Mouse (Mus musculus) adrenal gland (tissue): Measurements from ENCODE around the gene Vmn2r90.
"Not testable (repeated sequence)": the region's sequence is repeated elsewhere in the genome, so short reads cannot be mapped to it uniquely, and the experiment has no call there.

Experiments
- intact Hi-C: fragments of 180-260 bp; cut with DNase I; formaldehyde crosslinking; loops from one replicate; pipeline ENCODE4 v1.15.1; 2025
- long read RNA-seq, 2 experiments: library from polyadenylated mRNA; unstranded; transcript quantifications; one replicate each; pipeline ENCODE4 v2.0.0; 2020; ENCODE audit warnings: borderline replicate concordance in 1 of 2; ENCODE audit not compliant: insufficient replicate concordance in 1 of 2

Gene Vmn2r90
- long read RNA-seq, experiment 1 = 0 reads
- long read RNA-seq, experiment 2 = 0 reads

DNA sequence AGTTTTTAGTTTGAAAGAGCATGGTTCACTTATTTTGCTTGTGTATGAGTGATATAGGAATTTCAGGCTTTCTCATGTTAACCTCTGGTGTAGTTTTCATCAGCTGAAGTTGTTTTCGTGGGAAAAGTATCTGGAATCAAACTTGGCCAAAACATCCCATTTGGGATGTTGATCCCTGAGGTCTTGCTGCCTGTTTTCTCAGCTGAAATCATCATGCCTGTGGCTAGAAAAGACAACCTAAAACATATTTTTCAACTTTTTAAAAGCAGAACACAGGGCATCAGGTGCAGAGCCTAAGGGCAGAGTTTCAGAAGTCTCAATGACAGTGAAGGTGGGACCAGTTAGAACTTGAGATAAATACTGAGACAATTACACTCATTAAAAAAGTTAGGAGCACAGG is at the start of gene Vmn2r90:
Vmn2r90 (plus strand) TSS at position 301 of the 400 bp plus-strand sequence.
- intact Hi-C loops = no loop called here

DNA sequence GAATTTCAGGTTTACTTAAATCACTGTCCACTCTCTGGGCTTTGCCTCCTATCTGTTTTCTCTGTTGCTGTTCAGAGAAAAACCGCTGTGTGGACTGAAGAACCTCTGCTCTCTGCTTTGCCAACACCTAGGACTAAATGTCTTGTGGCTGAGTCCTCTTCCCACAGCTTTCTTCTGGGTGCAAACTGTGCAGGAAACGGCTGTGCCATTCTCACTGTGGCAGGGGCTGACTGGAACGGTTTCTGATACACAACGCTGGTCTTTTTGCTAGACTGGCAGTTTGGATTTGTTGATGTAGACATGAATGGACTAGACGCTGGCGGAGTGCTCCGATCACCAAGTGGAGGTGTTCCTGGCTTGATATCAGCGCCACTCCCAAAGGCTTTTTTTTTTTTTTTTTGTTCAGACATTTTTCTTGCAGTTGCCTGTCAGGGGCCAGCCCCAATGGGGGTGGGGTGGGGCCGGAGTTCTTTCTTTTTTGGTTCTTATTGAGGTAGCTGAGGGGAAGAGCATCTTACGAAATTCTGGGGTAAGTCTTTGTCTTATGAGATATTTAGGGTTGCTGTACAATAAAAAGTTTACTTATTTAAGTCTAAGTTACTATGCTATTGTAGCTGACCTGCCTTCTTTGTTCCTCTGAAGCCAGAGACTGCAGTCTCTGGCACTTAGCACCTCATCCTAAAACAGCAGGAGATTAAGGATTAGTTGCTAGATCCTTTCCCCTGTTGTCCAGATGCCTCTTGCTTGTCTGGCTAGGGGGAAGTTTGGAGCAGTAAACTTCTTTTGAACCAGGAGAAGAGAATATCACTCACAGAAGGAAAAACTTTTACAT is 48.3 kb upstream of the Vmn2r90 start:
- intact Hi-C loops = no loop called here

DNA sequence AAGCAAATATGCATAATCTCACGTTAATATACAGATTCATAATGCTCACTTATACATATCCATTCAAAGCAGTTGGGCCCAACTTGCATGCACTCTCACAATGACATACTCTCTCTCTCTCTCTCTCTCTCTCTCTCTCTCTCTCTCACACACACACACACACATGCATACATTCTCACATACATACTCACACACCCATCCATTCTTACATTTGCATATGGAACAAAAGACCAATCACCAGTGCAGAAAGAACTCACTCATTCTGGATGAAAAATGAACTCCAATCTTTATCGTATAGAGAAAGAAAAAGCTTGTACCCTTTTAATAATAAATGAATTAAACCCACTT is 47.7 kb upstream of the Vmn2r90 start:
- intact Hi-C loops = no loop called here

DNA sequence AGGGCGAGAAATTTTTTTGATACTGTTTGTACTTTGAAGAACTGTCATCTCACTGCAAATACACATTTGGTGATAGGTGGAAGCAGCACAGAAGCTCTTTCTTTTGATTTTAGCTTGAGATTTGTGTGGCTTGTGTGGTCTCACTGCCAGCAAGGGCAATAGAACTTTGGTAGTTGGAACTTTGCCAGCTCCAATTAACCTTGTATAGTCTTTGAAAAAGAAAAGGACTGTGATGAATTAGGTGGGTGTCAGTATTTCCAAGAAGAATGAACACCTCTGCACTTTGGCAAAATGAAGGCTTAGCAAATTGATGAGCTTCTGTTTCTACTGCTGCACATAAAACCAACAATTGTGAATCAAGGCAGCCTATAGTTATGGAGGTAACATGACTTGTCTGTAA is 24.8 kb upstream of the Vmn2r90 start:
- intact Hi-C loops = no loop called here

DNA sequence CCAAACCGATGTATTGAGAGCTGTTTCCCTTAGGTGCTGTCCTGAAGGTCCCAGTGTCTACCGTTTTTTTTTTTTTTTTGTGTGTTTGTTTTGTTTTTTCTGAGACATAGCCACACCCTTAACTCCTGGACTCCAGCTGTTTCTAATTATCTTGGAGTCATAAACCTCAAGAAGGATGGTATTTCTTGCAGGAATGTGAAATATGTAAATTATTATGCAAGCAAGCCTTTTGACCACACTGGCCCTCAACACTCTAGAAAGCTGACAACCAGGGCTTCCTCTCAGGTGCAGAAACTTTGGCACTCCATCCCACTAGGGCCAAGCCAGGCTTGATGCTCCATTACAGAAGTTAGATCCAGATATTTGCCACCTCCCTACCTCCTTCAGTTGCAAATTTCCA is 12.9 kb upstream of the Vmn2r90 start:
- intact Hi-C loops = no loop called here

DNA sequence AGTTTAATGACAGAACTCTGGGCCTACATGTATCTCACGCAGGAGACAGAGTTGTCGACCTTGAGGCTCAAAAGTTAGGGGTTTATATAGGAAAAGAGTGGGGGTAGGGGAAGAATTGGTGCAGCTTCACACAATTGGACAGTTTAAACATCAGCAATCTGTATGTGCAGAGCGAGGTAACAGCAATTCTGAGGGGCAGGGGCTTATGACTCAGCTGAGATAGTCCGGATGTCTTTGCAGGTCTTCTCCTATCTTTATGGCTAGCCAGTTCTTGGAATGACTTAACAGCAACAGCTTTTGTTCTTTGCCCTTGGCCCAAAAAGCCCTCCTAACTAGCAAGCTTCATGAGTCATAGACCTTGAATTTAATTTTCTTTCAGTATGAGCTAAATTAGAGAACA is 28.8 kb downstream of the Vmn2r90 start:
- intact Hi-C loops = not testable (repeated sequence)

DNA sequence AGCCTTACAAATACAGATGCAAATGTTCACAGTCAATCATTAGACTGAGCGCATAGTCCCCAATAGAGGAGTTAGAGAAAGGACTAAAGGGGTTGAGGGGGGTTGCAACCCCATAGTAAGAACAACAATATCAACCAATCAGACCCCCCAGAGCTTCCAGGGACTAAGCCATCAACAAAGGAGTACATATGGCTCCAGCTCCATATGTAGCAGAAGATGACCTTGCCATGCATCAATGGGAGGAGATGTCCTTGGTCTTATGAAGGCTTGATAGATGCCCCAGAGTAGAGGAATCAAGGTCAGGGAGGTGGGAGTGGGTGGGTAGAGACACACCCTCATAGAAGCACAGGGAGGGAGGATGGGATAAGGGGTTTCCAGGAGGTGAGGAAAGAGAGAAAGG is 35.1 kb downstream of the Vmn2r90 start:
- intact Hi-C loops = no loop called here

DNA sequence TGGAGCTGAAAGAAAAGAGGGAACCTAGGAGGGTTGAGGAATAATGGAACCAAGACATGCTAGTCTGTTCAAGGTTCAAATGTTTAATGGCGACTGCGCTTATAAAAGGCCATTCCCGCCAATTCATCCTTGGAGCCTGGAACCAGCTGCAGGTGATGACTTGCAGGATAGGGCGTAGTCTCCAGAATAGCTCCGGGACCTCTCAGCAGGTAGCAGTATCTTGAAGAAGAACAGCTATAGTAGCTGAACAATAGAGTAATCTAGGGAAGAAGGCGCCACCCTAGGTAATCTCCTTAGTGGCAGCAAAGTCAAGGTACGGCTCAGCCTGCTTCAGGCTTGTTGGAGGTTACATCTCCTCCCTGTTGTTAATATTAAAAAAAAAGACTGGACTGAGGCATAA is 35.8 kb downstream of the Vmn2r90 start:
- intact Hi-C loops = not testable (repeated sequence)

DNA sequence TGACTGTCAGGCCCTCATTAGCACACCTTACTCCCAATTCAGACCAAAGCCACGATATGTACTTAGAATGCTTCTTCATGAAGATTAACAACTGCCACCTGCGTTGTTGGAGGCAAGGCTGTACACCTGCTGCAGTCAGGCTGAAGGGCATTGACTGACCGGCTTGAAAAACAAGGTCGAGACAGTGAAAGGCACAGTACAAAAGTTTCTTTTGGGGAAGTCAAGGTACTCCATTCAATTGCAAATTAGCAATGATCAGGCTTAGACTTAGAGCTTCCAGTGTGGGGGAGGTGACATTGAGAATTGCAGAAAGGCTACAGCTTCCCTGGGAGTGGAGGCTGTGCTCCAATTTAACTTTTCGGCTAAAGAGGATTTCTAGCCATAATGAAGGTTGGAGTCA is 36.4 kb downstream of the Vmn2r90 start:
- intact Hi-C loops = not testable (repeated sequence)

DNA sequence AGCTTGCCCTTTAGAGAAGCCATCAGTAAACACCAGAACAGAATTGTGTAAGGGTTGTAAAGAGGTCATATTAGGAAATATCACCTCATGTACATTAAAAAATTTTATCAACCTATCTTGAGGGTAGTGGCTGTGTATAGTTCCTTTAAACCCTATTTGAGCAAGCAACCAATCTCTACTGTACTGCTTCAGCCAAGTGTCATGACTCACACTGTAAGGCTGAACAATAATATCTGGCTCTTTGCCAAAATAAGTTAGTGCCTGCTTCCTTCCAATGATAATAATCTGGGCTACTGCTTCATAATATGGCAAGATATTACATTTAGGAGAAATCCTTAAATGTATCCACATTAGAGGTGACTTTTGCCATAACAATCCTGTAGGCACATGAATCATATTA is 38.0 kb downstream of the Vmn2r90 start:
- intact Hi-C loops = not testable (repeated sequence)

DNA sequence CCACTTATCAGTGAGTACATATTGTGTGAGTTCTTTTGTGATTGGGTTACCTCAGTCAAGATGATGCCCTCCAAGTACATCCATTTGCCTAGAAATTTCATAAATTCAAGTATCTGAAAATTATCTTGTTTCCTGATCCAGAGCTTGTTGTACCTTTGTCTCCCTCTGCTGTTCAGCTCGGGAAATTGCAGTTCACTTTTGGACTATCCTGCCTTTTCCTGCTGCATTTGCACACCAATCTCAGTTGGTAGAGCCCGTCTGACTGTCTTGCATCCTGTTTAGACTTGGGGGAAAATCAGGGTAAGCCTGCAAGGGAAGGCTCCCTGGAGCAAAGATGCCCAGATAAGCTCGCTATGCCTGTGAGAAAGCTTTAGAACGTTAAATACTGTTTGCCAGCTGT is 45.8 kb downstream of the Vmn2r90 start:
- intact Hi-C loops = not testable (repeated sequence)

DNA sequence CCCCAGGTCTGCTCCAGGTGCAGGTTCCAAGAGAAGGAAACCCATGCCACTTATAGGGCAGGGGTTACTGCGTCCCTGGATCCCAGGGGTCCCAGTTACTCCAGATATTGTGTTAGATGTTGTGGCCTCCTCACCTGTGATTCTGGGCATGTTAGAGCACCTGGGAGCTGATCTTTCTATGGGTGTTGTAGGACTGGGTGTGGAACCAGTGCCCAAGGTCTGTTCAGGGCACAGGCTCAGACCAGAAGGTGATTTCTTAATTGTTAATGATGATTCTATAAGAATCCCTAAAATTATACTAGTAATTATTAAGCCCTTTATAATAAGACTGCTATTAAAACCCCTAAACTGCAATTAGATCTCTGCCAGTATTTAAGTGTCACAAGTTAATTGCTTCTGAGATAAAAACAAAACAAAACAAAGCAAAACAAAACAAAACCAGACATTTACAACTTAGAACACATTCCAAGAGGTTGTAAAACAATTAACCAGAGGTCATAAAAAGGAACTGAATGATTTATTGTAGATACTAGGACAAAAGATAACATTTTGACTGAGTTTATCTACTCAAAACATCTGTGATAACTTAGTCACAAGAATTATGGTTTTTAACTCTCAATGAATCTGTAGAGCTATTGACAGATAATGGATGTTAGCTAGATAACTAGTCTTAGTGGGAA is 59.2 kb downstream of the Vmn2r90 start:
- intact Hi-C loops = no loop called here

DNA sequence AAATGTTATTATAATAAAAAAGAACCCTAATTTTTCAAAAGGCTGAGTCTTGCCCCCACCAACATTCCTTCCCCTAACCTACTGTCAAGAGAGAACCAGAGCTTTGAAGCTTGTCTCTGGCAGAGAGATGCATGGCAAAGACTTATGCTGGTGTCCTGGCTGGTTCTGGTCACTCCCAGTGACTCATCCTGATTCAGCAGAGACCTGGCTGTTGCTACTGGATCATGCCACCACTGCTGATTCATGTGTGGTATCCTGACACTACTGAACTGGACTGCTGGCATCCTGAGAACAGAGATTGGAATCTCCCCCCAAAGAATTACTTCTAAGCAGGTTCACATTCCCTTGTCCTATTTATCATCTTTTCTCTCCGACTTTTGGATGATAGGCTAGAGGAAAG is 60.7 kb downstream of the Vmn2r90 start:
- intact Hi-C loops = no loop called here

DNA sequence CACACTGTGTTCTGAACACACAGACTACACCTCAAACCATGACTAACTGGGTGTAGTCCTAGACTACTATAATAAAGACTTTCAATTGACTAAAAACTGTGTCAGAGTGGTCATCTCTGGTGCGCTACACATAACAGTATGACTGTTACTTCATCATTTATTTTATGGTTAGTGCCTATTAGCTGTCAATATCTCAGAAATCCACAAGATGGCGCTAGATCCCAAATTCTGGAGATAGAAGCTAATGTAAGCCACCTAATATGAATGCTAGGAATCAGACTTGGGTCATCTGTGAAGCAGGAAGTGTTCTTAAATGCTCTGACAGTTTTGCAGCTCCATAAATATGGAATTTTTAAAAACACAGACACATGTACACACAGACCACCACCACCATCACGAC is 62.9 kb downstream of the Vmn2r90 start:
- intact Hi-C loops = loop anchor here (1.0 to 5.0 kb wide), 2 partner anchors 71 to 129 kb away; no protein-coding TSS in a partner anchor
